Mouse (Mus musculus): ENCODE data around the gene Prnp.

Gene Prnp

GRCm38 (mm10) chr2:131906846-131907245, 2.9 kb upstream of the Prnp start:
- CTCF ChIA-PET, result no interaction called here

GRCm38 (mm10) chr2:131907311-131907710, 2.4 kb upstream of the Prnp start:
- CTCF ChIA-PET, result no interaction called here

- CTCF ChIA-PET, result no interaction called here
Observed at GRCm38 (mm10) chr2:131908351-131908861, 1.3 kb upstream of the Prnp start.

GRCm38 (mm10) chr2:131908906-131909305, 822 bp upstream of the Prnp start:
- CTCF ChIA-PET, result no interaction called here

- CTCF ChIA-PET, result no interaction called here
Observed at GRCm38 (mm10) chr2:131910847-131911246, 1.1 kb downstream of the Prnp start.

GRCm38 (mm10) chr2:131911341-131911740, 1.6 kb downstream of the Prnp start:
- CTCF ChIA-PET, result no interaction called here

GRCm38 (mm10) chr2:131912526-131913258, 3.0 kb downstream of the Prnp start:
- CTCF ChIA-PET, result no interaction called here

GRCm38 (mm10) chr2:131932275-131932902, 22.7 kb downstream of the Prnp start:
- CTCF ChIA-PET, result no interaction called here

GRCm38 (mm10) chr2:131933013-131933412, 23.3 kb downstream of the Prnp start:
- CTCF ChIA-PET, result no interaction called here

- CTCF ChIA-PET, result no interaction called here
Observed at GRCm38 (mm10) chr2:131933598-131933997, 23.9 kb downstream of the Prnp start.

- CTCF ChIA-PET, result no interaction called here
Observed at GRCm38 (mm10) chr2:131934243-131934642, 24.5 kb downstream of the Prnp start.

GRCm38 (mm10) chr2:131935390-131936105, 25.8 kb downstream of the Prnp start:
- CTCF ChIA-PET, result interaction anchor here (0.8 kb wide), 1 partner anchor 114 kb away, joined by 4 read pairs; no protein-coding TSS in a partner anchor

GRCm38 (mm10) chr2:131936410-131936809, 26.7 kb downstream of the Prnp start:
- CTCF ChIA-PET, result no interaction called here

GRCm38 (mm10) chr2:131939404-131940111, 29.8 kb downstream of the Prnp start:
- CTCF ChIA-PET, result no interaction called here

GRCm38 (mm10) chr2:131940506-131940905, 30.8 kb downstream of the Prnp start:
- CTCF ChIA-PET, result no interaction called here

- CTCF ChIA-PET, result no interaction called here
Observed at GRCm38 (mm10) chr2:131941501-131941900, 31.8 kb downstream of the Prnp start.

GRCm38 (mm10) chr2:131944370-131944769, 34.6 kb downstream of the Prnp start:
- CTCF ChIA-PET, result no interaction called here

- CTCF ChIA-PET, result no interaction called here
Observed at GRCm38 (mm10) chr2:131945225-131945624, 35.5 kb downstream of the Prnp start.

- CTCF ChIA-PET, result no interaction called here
Observed at GRCm38 (mm10) chr2:131945765-131946164, 36.0 kb downstream of the Prnp start.

- CTCF ChIA-PET, result no interaction called here
Observed at GRCm38 (mm10) chr2:131946351-131946750, 36.6 kb downstream of the Prnp start.

- CTCF ChIA-PET, result interaction anchor here (0.6 to 1.2 kb wide), 2 partner anchors 121 to 193 kb away, joined by 3 to 5 read pairs; no protein-coding TSS in a partner anchor
Observed at GRCm38 (mm10) chr2:131948156-131948555, 38.4 kb downstream of the Prnp start.

Measured in spleen, embryonic (tissue).